Mouse (Mus musculus) CH12.LX (cell line): ENCODE data around the gene Sorcs3. TPM values are rescaled to one million over a fixed set of nuclear protein-coding genes. Genes with fewer than 3 reads are reported as not detected.

Experiments
- DNase-seq: peaks from one replicate; pipeline ENCODE4 v3.0.0-alpha.2; 2013; ENCODE audit errors: extremely low read depth
- H3K27ac ChIP-seq: 2 replicates; pipeline ENCODE4 v1.5.1; 2012; ENCODE audit warnings: low read depth, mild to moderate bottlenecking, control low read depth, moderate library complexity; ENCODE audit not compliant: insufficient read depth
- H3K27me3 ChIP-seq: replicated peaks from 2 replicates; pipeline ENCODE3; 2012; ENCODE audit warnings: inconsistent platforms
- H3K36me3 ChIP-seq, 2 experiments: replicated peaks in 1 of 2; 2 replicates each; pipeline versions ENCODE3 to v1.6.1; 2012; ENCODE audit warnings: inconsistent platforms in 1 of 2, low read length in 1 of 2, mild to moderate bottlenecking in 1 of 2, mixed read lengths in 1 of 2, moderate library complexity in 1 of 2; ENCODE audit not compliant: control insufficient read depth in 1 of 2, insufficient read depth in 1 of 2
- H3K4me1 ChIP-seq, 2 experiments: 2 replicates each; pipeline ENCODE4 v1.6.1; 2012; ENCODE audit warnings: inconsistent platforms in 1 of 2, moderate library complexity in 1 of 2; ENCODE audit not compliant: insufficient read depth in 2 of 2, control insufficient read depth in 1 of 2
- H3K4me2 ChIP-seq: 2 replicates; pipeline ENCODE4 v1.6.1; 2012; ENCODE audit warnings: low read depth, mild to moderate bottlenecking, control low read depth; ENCODE audit not compliant: poor library complexity, insufficient read depth, severe bottlenecking
- H3K4me3 ChIP-seq, 3 experiments: fragments of 150-350 bp in 1 of 3; sonication (generic) in 1 of 3; replicated peaks in 1 of 3; 2 replicates each; pipeline versions ENCODE3 to v1.5.1; 2011 to 2012; ENCODE audit warnings: low read depth in 2 of 3, low read length in 2 of 3, mild to moderate bottlenecking in 2 of 3, moderate library complexity in 2 of 3, control low read depth in 1 of 3, improper control_type of control experiment in 1 of 3, inconsistent platforms in 1 of 3, mixed read lengths in 1 of 3; ENCODE audit not compliant: poor library complexity in 1 of 3
- H3K79me2 ChIP-seq: replicated peaks from 2 replicates; pipeline ENCODE4 v1.6.1; 2012; ENCODE audit warnings: mild to moderate bottlenecking, moderate library complexity; ENCODE audit not compliant: control insufficient read depth, poor library complexity, insufficient read depth, severe bottlenecking; ENCODE audit errors: extremely low read depth
- H3K9ac ChIP-seq: 2 replicates; pipeline ENCODE4 v1.6.1; 2012; ENCODE audit warnings: low read depth, mild to moderate bottlenecking, control low read depth, moderate library complexity; ENCODE audit not compliant: insufficient read depth
- H3K9me3 ChIP-seq: replicated peaks from 2 replicates; pipeline ENCODE3; 2012; ENCODE audit warnings: low read length, inconsistent platforms, mixed read lengths
- CHD2 ChIP-seq: IDR thresholded peaks from 2 replicates; pipeline ENCODE4 v1.6.1; 2011; ENCODE audit warnings: low read length, improper control_type of control experiment
- CTCF ChIP-seq, 2 experiments: IDR thresholded peaks in 1 of 2; conservative IDR thresholded peaks in 1 of 2; 2 replicates each; pipeline ENCODE4 v1.5.1; 2011 to 2012; ENCODE audit warnings: low read depth in 2 of 2, low read length in 2 of 2, improper control_type of control experiment in 1 of 2, inconsistent platforms in 1 of 2, mild to moderate bottlenecking in 1 of 2, moderate library complexity in 1 of 2
- E2F4 ChIP-seq: IDR thresholded peaks from 2 replicates; pipeline ENCODE4 v1.6.1; 2011; ENCODE audit warnings: low read depth, low read length, improper control_type of control experiment; ENCODE audit not compliant: insufficient replicate concordance
- EP300 ChIP-seq: IDR thresholded peaks from 2 replicates; pipeline ENCODE4 v1.6.1; 2011; ENCODE audit warnings: low read length, improper control_type of control experiment
- HCFC1 ChIP-seq: IDR thresholded peaks from 2 replicates; pipeline ENCODE4 v1.6.1; 2012; ENCODE audit warnings: low read depth, mild to moderate bottlenecking, inconsistent platforms, low read length, improper control_type of control experiment
- JUND ChIP-seq: conservative IDR thresholded peaks from 2 replicates; pipeline ENCODE4 v1.6.1; 2011; ENCODE audit warnings: low read depth, low read length, improper control_type of control experiment
- KAT2A ChIP-seq: IDR thresholded peaks from 2 replicates; pipeline ENCODE4 v1.6.1; 2012; ENCODE audit warnings: low read length, improper control_type of control experiment, inconsistent platforms; ENCODE audit not compliant: insufficient replicate concordance
- MAX ChIP-seq: IDR thresholded peaks from 2 replicates; pipeline ENCODE4 v1.6.1; 2011; ENCODE audit warnings: low read length, improper control_type of control experiment
- MXI1 ChIP-seq: IDR thresholded peaks from 2 replicates; pipeline ENCODE4 v1.6.1; 2011; ENCODE audit warnings: mild to moderate bottlenecking, low read depth, low read length, improper control_type of control experiment
- MYC ChIP-seq: IDR thresholded peaks from 2 replicates; pipeline ENCODE4 v1.6.1; 2011; ENCODE audit warnings: low read depth, mild to moderate bottlenecking, improper control_type of control experiment, low read length
- NELFE ChIP-seq: IDR thresholded peaks from 2 replicates; pipeline ENCODE4 v1.6.1; 2011; ENCODE audit warnings: low read depth, low read length, improper control_type of control experiment
- NRF1 ChIP-seq: IDR thresholded peaks from 2 replicates; pipeline ENCODE4 v1.6.1; 2014; ENCODE audit warnings: low read depth, mild to moderate bottlenecking, inconsistent platforms, low read length, improper control_type of control experiment, moderate library complexity
- POLR2A ChIP-seq: IDR thresholded peaks from 2 replicates; pipeline ENCODE4 v1.6.1; 2011; ENCODE audit warnings: low read depth, mild to moderate bottlenecking, improper control_type of control experiment, low read length
- POLR2AphosphoS2 ChIP-seq: IDR thresholded peaks from 2 replicates; pipeline ENCODE4 v1.6.1; 2011; ENCODE audit warnings: low read depth, low read length, improper control_type of control experiment
- RAD21 ChIP-seq: IDR thresholded peaks from 2 replicates; pipeline ENCODE4 v1.6.1; 2011; ENCODE audit warnings: low read depth, mild to moderate bottlenecking, low read length, improper control_type of control experiment, moderate library complexity
- SIN3A ChIP-seq: IDR thresholded peaks from 2 replicates; pipeline ENCODE4 v1.6.1; 2012; ENCODE audit warnings: low read length, improper control_type of control experiment, inconsistent platforms
- SMC3 ChIP-seq: IDR thresholded peaks from 2 replicates; pipeline ENCODE4 v1.6.1; 2011; ENCODE audit warnings: low read depth, low read length, improper control_type of control experiment
- TBP ChIP-seq: conservative IDR thresholded peaks from 2 replicates; pipeline ENCODE4 v1.6.1; 2011; ENCODE audit warnings: low read depth, low read length, improper control_type of control experiment
- UBTF ChIP-seq: IDR thresholded peaks from 2 replicates; pipeline ENCODE4 v1.6.1; 2012; ENCODE audit warnings: low read depth, mild to moderate bottlenecking, inconsistent platforms, low read length, improper control_type of control experiment, moderate library complexity
- USF2 ChIP-seq: conservative IDR thresholded peaks from 2 replicates; pipeline ENCODE4 v1.6.1; 2011; ENCODE audit warnings: low read depth, low read length, improper control_type of control experiment
- ZMIZ1 ChIP-seq: IDR thresholded peaks from 2 replicates; pipeline ENCODE4 v1.6.1; 2012; ENCODE audit warnings: low read depth, mild to moderate bottlenecking, inconsistent platforms, low read length, improper control_type of control experiment
- dilution Hi-C: fragments of 300-500 bp; cut with MboI; formaldehyde crosslinking; loops from 2 replicates; pipeline ENCODE4 v1.14.3; 2020; ENCODE audit warnings: low sequenced_read_pairs; ENCODE audit not compliant: extremely low pct_unique_long_range_greater_than_20kb, extremely low pct_ligation_motif_present
- in situ Hi-C: fragments of 300-500 bp; cut with MboI; formaldehyde crosslinking; loops from 3 replicates; pipeline ENCODE4 v1.14.3; 2019; ENCODE audit warnings: low sequenced_read_pairs, low pct_ligation_motif_present, low pct_unique_long_range_greater_than_20kb, mixed read lengths
- polyA plus RNA-seq: library from polyadenylated mRNA; unstranded; fragments of >175 nt; gene quantifications from 2 replicates; pipeline ENCODE4 v1.2.1, GENCODE M21; 2012; ENCODE audit warnings: low read depth; ENCODE audit not compliant: insufficient read length
- total RNA-seq, 2 experiments: library from RNA; depleted of rRNA; stranded (reverse); fragments of 300-350 nt in 1 of 2; fragments of >200 nt in 1 of 2; gene quantifications; 2 replicates each; pipeline ENCODE4 v1.2.3; 2012 to 2014

Sorcs3 gene
- total and polyA plus RNA-seq, 3 experiments, result not detected

GRCm38 (mm10) chr19:48285602-48286225 lies 79.9 kb downstream of the Sorcs3 start:
- no peaks in the 10 kb centered on the region for H3K4me1 ChIP-seq
- H3K36me3 ChIP-seq, result no peaks in the 10 kb centered on the region
- H3K4me3 ChIP-seq, result no peak overlapping the region
- no peak overlapping the region for H3K4me2 ChIP-seq
- TF ChIP-seq RAD21 (no peak), MXI1 (no peak), CHD2 (no peak), SMC3 (no peak), HCFC1 (no peak), KAT2A (no peak), USF2 (no peak), E2F4 (no peak), ZMIZ1 (no peak), EP300 (no peak), TBP (no peak), NELFE (no peak), POLR2A (no peak), MAX (no peak), POLR2AphosphoS2 (no peak)
- H3K9ac ChIP-seq, result no peak overlapping the region
- DNase-seq, result no peak
- H3K9me3 ChIP-seq, result peaks cover 69% of the 10 kb centered on the region
- no peaks in the 10 kb centered on the region for H3K79me2 ChIP-seq
- no peaks in the 10 kb centered on the region for H3K27me3 ChIP-seq
- no peak overlapping the region for H3K27ac ChIP-seq
- in situ Hi-C loops, result no loop called here
- dilution Hi-C loops, result no loop called here

GRCm38 (mm10) chr19:48294251-48294650 lies 88.4 kb downstream of the Sorcs3 start:
- TF ChIP-seq SIN3A, result no peak
- no peak for TF ChIP-seq KAT2A
- TF ChIP-seq MYC, result no peak
- TF ChIP-seq NRF1, result no peak
- no peak for TF ChIP-seq EP300
- TF ChIP-seq CTCF (conservative IDR thresholded peaks at IDR 0.05 in 1 of 2, IDR thresholded peaks at IDR 0.05 in 1 of 2; ENCODE audit: low read depth in 2 of 2, low read length in 2 of 2), result no peak
- no peak for TF ChIP-seq UBTF
- TF ChIP-seq SMC3, result no peak
- no peak for TF ChIP-seq JUND
- TF ChIP-seq POLR2A, result no peak
- TF ChIP-seq POLR2AphosphoS2, result no peak
- TF ChIP-seq MXI1, result no peak
- TF ChIP-seq RAD21, result no peak
- TF ChIP-seq, all 38 proteins: peak for 0
- no peaks in the 10 kb centered on the region for H3K36me3 ChIP-seq
- H3K4me2 ChIP-seq, result no peak overlapping the region
- no peak overlapping the region for H3K27ac ChIP-seq
- DNase-seq, result no peak
- in situ Hi-C loops (no loop called here), dilution Hi-C loops (no loop called here)
- H3K4me3 ChIP-seq, result no peak overlapping the region
- H3K9ac ChIP-seq, result no peak overlapping the region
- peaks cover 83% of the 10 kb centered on the region for H3K9me3 ChIP-seq
- H3K27me3 ChIP-seq, result no peaks in the 10 kb centered on the region
- no peaks in the 10 kb centered on the region for H3K79me2 ChIP-seq
- H3K4me1 ChIP-seq, result no peaks in the 10 kb centered on the region
